Mouse (Mus musculus) CH12.LX (cell line): ENCODE results near the gene Btbd3. TPM values are rescaled to one million over a fixed set of nuclear protein-coding genes. Genes with fewer than 3 reads are reported as not detected.

Source experiments
- DNase-seq: peaks from one replicate; pipeline ENCODE4 v3.0.0-alpha.2; 2013; ENCODE audit errors: extremely low read depth
- H3K27ac ChIP-seq: 2 replicates; pipeline ENCODE4 v1.5.1; 2012; ENCODE audit warnings: low read depth, mild to moderate bottlenecking, control low read depth, moderate library complexity; ENCODE audit not compliant: insufficient read depth
- H3K27me3 ChIP-seq: replicated peaks from 2 replicates; pipeline ENCODE3; 2012; ENCODE audit warnings: inconsistent platforms
- H3K36me3 ChIP-seq, 2 experiments: replicated peaks in 1 of 2; 2 replicates each; pipeline versions ENCODE3 to v1.6.1; 2012; ENCODE audit warnings: inconsistent platforms in 1 of 2, low read length in 1 of 2, mild to moderate bottlenecking in 1 of 2, mixed read lengths in 1 of 2, moderate library complexity in 1 of 2; ENCODE audit not compliant: control insufficient read depth in 1 of 2, insufficient read depth in 1 of 2
- H3K4me1 ChIP-seq, 2 experiments: 2 replicates each; pipeline ENCODE4 v1.6.1; 2012; ENCODE audit warnings: inconsistent platforms in 1 of 2, moderate library complexity in 1 of 2; ENCODE audit not compliant: insufficient read depth in 2 of 2, control insufficient read depth in 1 of 2
- H3K4me2 ChIP-seq: 2 replicates; pipeline ENCODE4 v1.6.1; 2012; ENCODE audit warnings: low read depth, mild to moderate bottlenecking, control low read depth; ENCODE audit not compliant: poor library complexity, insufficient read depth, severe bottlenecking
- H3K4me3 ChIP-seq, 3 experiments: fragments of 150-350 bp in 1 of 3; sonication (generic) in 1 of 3; replicated peaks in 1 of 3; 2 replicates each; pipeline versions ENCODE3 to v1.5.1; 2011 to 2012; ENCODE audit warnings: low read depth in 2 of 3, low read length in 2 of 3, mild to moderate bottlenecking in 2 of 3, moderate library complexity in 2 of 3, control low read depth in 1 of 3, improper control_type of control experiment in 1 of 3, inconsistent platforms in 1 of 3, mixed read lengths in 1 of 3; ENCODE audit not compliant: poor library complexity in 1 of 3
- H3K79me2 ChIP-seq: replicated peaks from 2 replicates; pipeline ENCODE4 v1.6.1; 2012; ENCODE audit warnings: mild to moderate bottlenecking, moderate library complexity; ENCODE audit not compliant: control insufficient read depth, poor library complexity, insufficient read depth, severe bottlenecking; ENCODE audit errors: extremely low read depth
- H3K9ac ChIP-seq: 2 replicates; pipeline ENCODE4 v1.6.1; 2012; ENCODE audit warnings: low read depth, mild to moderate bottlenecking, control low read depth, moderate library complexity; ENCODE audit not compliant: insufficient read depth
- H3K9me3 ChIP-seq: replicated peaks from 2 replicates; pipeline ENCODE3; 2012; ENCODE audit warnings: low read length, inconsistent platforms, mixed read lengths
- BHLHE40 ChIP-seq: IDR thresholded peaks from 2 replicates; pipeline ENCODE4 v1.6.1; 2011; ENCODE audit warnings: mild to moderate bottlenecking, low read depth, low read length, improper control_type of control experiment
- CHD2 ChIP-seq: IDR thresholded peaks from 2 replicates; pipeline ENCODE4 v1.6.1; 2011; ENCODE audit warnings: low read length, improper control_type of control experiment
- CTCF ChIP-seq, 2 experiments: IDR thresholded peaks in 1 of 2; conservative IDR thresholded peaks in 1 of 2; 2 replicates each; pipeline ENCODE4 v1.5.1; 2011 to 2012; ENCODE audit warnings: low read depth in 2 of 2, low read length in 2 of 2, improper control_type of control experiment in 1 of 2, inconsistent platforms in 1 of 2, mild to moderate bottlenecking in 1 of 2, moderate library complexity in 1 of 2
- E2F4 ChIP-seq: IDR thresholded peaks from 2 replicates; pipeline ENCODE4 v1.6.1; 2011; ENCODE audit warnings: low read depth, low read length, improper control_type of control experiment; ENCODE audit not compliant: insufficient replicate concordance
- ELF1 ChIP-seq: IDR thresholded peaks from 2 replicates; pipeline ENCODE4 v1.6.1; 2014; ENCODE audit warnings: low read depth, mild to moderate bottlenecking, inconsistent platforms, low read length, improper control_type of control experiment
- ETS1 ChIP-seq: conservative IDR thresholded peaks from 2 replicates; pipeline ENCODE4 v1.6.1; 2012; ENCODE audit warnings: low read depth, mild to moderate bottlenecking, inconsistent platforms, low read length, improper control_type of control experiment, moderate library complexity
- GABPA ChIP-seq: IDR thresholded peaks from 2 replicates; pipeline ENCODE4 v1.6.1; 2012; ENCODE audit warnings: low read depth, low read length, improper control_type of control experiment, inconsistent platforms; ENCODE audit not compliant: insufficient replicate concordance
- HCFC1 ChIP-seq: IDR thresholded peaks from 2 replicates; pipeline ENCODE4 v1.6.1; 2012; ENCODE audit warnings: low read depth, mild to moderate bottlenecking, inconsistent platforms, low read length, improper control_type of control experiment
- IRF4 ChIP-seq: IDR thresholded peaks from 2 replicates; pipeline ENCODE4 v1.6.1; 2014; ENCODE audit warnings: low read depth, mild to moderate bottlenecking, inconsistent platforms, low read length, improper control_type of control experiment
- JUN ChIP-seq: IDR thresholded peaks from 2 replicates; pipeline ENCODE4 v1.6.1; 2011; ENCODE audit warnings: low read depth, mild to moderate bottlenecking, low read length, improper control_type of control experiment, moderate library complexity; ENCODE audit not compliant: insufficient read depth
- KAT2A ChIP-seq: IDR thresholded peaks from 2 replicates; pipeline ENCODE4 v1.6.1; 2012; ENCODE audit warnings: low read length, improper control_type of control experiment, inconsistent platforms; ENCODE audit not compliant: insufficient replicate concordance
- MAZ ChIP-seq: IDR thresholded peaks from 2 replicates; pipeline ENCODE4 v1.6.1; 2012; ENCODE audit warnings: low read depth, mild to moderate bottlenecking, inconsistent platforms, low read length, improper control_type of control experiment, moderate library complexity
- MXI1 ChIP-seq: IDR thresholded peaks from 2 replicates; pipeline ENCODE4 v1.6.1; 2011; ENCODE audit warnings: mild to moderate bottlenecking, low read depth, low read length, improper control_type of control experiment
- MYC ChIP-seq: IDR thresholded peaks from 2 replicates; pipeline ENCODE4 v1.6.1; 2011; ENCODE audit warnings: low read depth, mild to moderate bottlenecking, improper control_type of control experiment, low read length
- NELFE ChIP-seq: IDR thresholded peaks from 2 replicates; pipeline ENCODE4 v1.6.1; 2011; ENCODE audit warnings: low read depth, low read length, improper control_type of control experiment
- NRF1 ChIP-seq: IDR thresholded peaks from 2 replicates; pipeline ENCODE4 v1.6.1; 2014; ENCODE audit warnings: low read depth, mild to moderate bottlenecking, inconsistent platforms, low read length, improper control_type of control experiment, moderate library complexity
- PAX5 ChIP-seq: IDR thresholded peaks from 2 replicates; pipeline ENCODE4 v1.6.1; 2012; ENCODE audit warnings: low read length, inconsistent platforms, mixed read lengths
- POLR2A ChIP-seq: IDR thresholded peaks from 2 replicates; pipeline ENCODE4 v1.6.1; 2011; ENCODE audit warnings: low read depth, mild to moderate bottlenecking, improper control_type of control experiment, low read length
- POLR2AphosphoS2 ChIP-seq: IDR thresholded peaks from 2 replicates; pipeline ENCODE4 v1.6.1; 2011; ENCODE audit warnings: low read depth, low read length, improper control_type of control experiment
- SIN3A ChIP-seq: IDR thresholded peaks from 2 replicates; pipeline ENCODE4 v1.6.1; 2012; ENCODE audit warnings: low read length, improper control_type of control experiment, inconsistent platforms
- SMC3 ChIP-seq: IDR thresholded peaks from 2 replicates; pipeline ENCODE4 v1.6.1; 2011; ENCODE audit warnings: low read depth, low read length, improper control_type of control experiment
- TCF12 ChIP-seq: IDR thresholded peaks from 2 replicates; pipeline ENCODE4 v1.6.1; 2014; ENCODE audit warnings: low read depth, mild to moderate bottlenecking, inconsistent platforms, low read length, improper control_type of control experiment
- UBTF ChIP-seq: IDR thresholded peaks from 2 replicates; pipeline ENCODE4 v1.6.1; 2012; ENCODE audit warnings: low read depth, mild to moderate bottlenecking, inconsistent platforms, low read length, improper control_type of control experiment, moderate library complexity
- USF1 ChIP-seq: IDR thresholded peaks from 2 replicates; pipeline ENCODE4 v1.6.1; 2014; ENCODE audit warnings: low read depth, mild to moderate bottlenecking, inconsistent platforms, low read length, improper control_type of control experiment
- ZC3H11A ChIP-seq: IDR thresholded peaks from 2 replicates; pipeline ENCODE4 v1.6.1; 2012; ENCODE audit warnings: low read depth, mild to moderate bottlenecking, inconsistent platforms, low read length, improper control_type of control experiment
- ZNF384 ChIP-seq: IDR thresholded peaks from 2 replicates; pipeline ENCODE4 v1.6.1; 2012; ENCODE audit warnings: low read depth, low read length, improper control_type of control experiment, inconsistent platforms
- dilution Hi-C: fragments of 300-500 bp; cut with MboI; formaldehyde crosslinking; loops from 2 replicates; pipeline ENCODE4 v1.14.3; 2020; ENCODE audit warnings: low sequenced_read_pairs; ENCODE audit not compliant: extremely low pct_unique_long_range_greater_than_20kb, extremely low pct_ligation_motif_present
- in situ Hi-C: fragments of 300-500 bp; cut with MboI; formaldehyde crosslinking; loops from 3 replicates; pipeline ENCODE4 v1.14.3; 2019; ENCODE audit warnings: low sequenced_read_pairs, low pct_ligation_motif_present, low pct_unique_long_range_greater_than_20kb, mixed read lengths
- polyA plus RNA-seq: library from polyadenylated mRNA; unstranded; fragments of >175 nt; gene quantifications from 2 replicates; pipeline ENCODE4 v1.2.1, GENCODE M21; 2012; ENCODE audit warnings: low read depth; ENCODE audit not compliant: insufficient read length
- total RNA-seq, 2 experiments: library from RNA; depleted of rRNA; stranded (reverse); fragments of 300-350 nt in 1 of 2; fragments of >200 nt in 1 of 2; gene quantifications; 2 replicates each; pipeline ENCODE4 v1.2.3; 2012 to 2014

The Btbd3 gene
- total and polyA plus RNA-seq, 3 experiments: not detected

DNA sequence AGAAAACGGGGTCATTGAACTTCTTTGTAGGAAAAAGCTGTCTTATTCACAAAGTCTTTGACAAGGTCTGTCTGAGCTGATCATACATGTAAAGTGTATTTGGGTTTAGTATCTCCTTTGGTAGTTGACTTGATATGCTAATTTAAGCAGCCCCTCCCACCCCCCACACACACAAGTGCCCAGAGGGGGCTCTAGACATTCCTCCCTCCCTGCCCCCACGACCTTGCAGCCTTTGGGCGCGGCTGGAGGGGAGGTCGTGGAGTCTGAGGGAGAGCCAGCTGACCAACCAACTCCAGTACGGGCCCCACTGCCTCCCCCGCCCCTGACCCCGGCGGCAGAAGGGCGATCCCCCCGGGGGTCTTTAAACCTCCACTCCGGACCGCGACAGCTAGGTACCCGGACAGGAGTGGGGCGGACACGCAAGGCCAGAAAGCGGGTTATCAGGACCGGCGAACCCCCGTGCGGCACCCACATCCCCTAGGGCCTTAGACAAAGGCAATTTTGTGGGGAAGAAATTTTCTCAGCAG, 211.7 kb downstream of the Btbd3 start:
- H3K4me1 ChIP-seq: no peaks in the 10 kb centered on the region
- H3K9ac ChIP-seq: no peak overlapping the region
- no peaks in the 10 kb centered on the region for H3K27me3 ChIP-seq
- TF ChIP-seq GABPA (no peak), MXI1 (no peak), USF1 (no peak), MAZ (no peak), ZC3H11A (no peak), UBTF (no peak)
- dilution Hi-C loops: no loop called here
- no peak overlapping the region for H3K4me3 ChIP-seq
- DNase-seq: no peak
- in situ Hi-C loops: no loop called here
- no peaks in the 10 kb centered on the region for H3K36me3 ChIP-seq
- H3K9me3 ChIP-seq: peaks cover 34% of the 10 kb centered on the region
- no peaks in the 10 kb centered on the region for H3K79me2 ChIP-seq
- no peak overlapping the region for H3K27ac ChIP-seq
- no peak overlapping the region for H3K4me2 ChIP-seq

- DNase-seq: no peak
- Histone ChIP-seq H3K79me2 (no peaks in the 10 kb centered on the region), H3K4me3 (no peak overlapping the region)
- no peak for TF ChIP-seq PAX5
- no peak for TF ChIP-seq TCF12
- TF ChIP-seq ETS1: no peak
- TF ChIP-seq SMC3: no peak
- no peak for TF ChIP-seq HCFC1
- TF ChIP-seq POLR2A: no peak
- no peak for TF ChIP-seq ZNF384
- TF ChIP-seq USF1: no peak
- no peak for TF ChIP-seq SIN3A
- TF ChIP-seq ZC3H11A: no peak
- TF ChIP-seq CTCF (conservative IDR thresholded peaks at IDR 0.05 in 1 of 2, IDR thresholded peaks at IDR 0.05 in 1 of 2; ENCODE audit: low read depth in 2 of 2, low read length in 2 of 2): no peak
- TF ChIP-seq, all 38 proteins: peak for 0
- H3K4me1 ChIP-seq: no peaks in the 10 kb centered on the region
- H3K27ac ChIP-seq: no peak overlapping the region
- H3K9ac ChIP-seq: no peak overlapping the region
- H3K4me2 ChIP-seq: no peak overlapping the region
- no peaks in the 10 kb centered on the region for H3K27me3 ChIP-seq
- no peaks in the 10 kb centered on the region for H3K36me3 ChIP-seq
- in situ Hi-C loops: no loop called here
- H3K9me3 ChIP-seq: peaks cover 51% of the 10 kb centered on the region
- dilution Hi-C loops: no loop called here
Measured at GRCm38 (mm10) chr2:138473407-138473806, 217.0 kb downstream of the Btbd3 start.

GRCm38 (mm10) chr2:138476486-138476885, 220.1 kb downstream of the Btbd3 start:
- Histone ChIP-seq H3K36me3 (no peaks in the 10 kb centered on the region), H3K9ac (no peak overlapping the region), H3K4me3 (no peak overlapping the region), H3K27ac (no peak overlapping the region), H3K27me3 (no peaks in the 10 kb centered on the region), H3K4me2 (no peak overlapping the region), H3K4me1 (no peaks in the 10 kb centered on the region), H3K9me3 (peaks cover 47% of the 10 kb centered on the region), H3K79me2 (no peaks in the 10 kb centered on the region)
- no peak for DNase-seq
- in situ Hi-C loops (no loop called here), dilution Hi-C loops (no loop called here)
- TF ChIP-seq ELF1 (no peak), BHLHE40 (no peak), POLR2AphosphoS2 (no peak), SMC3 (no peak), CTCF (conservative IDR thresholded peaks at IDR 0.05 in 1 of 2, IDR thresholded peaks at IDR 0.05 in 1 of 2; ENCODE audit: low read depth in 2 of 2, low read length in 2 of 2) (no peak), SIN3A (no peak), E2F4 (no peak), GABPA (no peak), NELFE (no peak), ETS1 (no peak), IRF4 (no peak), USF1 (no peak), HCFC1 (no peak), MYC (no peak), NRF1 (no peak), JUN (no peak), CHD2 (no peak), KAT2A (no peak), MXI1 (no peak)
